Mouse (Mus musculus) thymus, postnatal 25 days (tissue): ENCODE data around the gene Rnf213.
"Not testable (repeated sequence)": the region's sequence is repeated elsewhere in the genome, so short reads cannot be mapped to it uniquely, and the experiment has no call there.

ENCODE experiments used
- DNase-seq: peaks from one replicate; pipeline ENCODE4 v3.0.0; 2022

The Rnf213 gene

DNA sequence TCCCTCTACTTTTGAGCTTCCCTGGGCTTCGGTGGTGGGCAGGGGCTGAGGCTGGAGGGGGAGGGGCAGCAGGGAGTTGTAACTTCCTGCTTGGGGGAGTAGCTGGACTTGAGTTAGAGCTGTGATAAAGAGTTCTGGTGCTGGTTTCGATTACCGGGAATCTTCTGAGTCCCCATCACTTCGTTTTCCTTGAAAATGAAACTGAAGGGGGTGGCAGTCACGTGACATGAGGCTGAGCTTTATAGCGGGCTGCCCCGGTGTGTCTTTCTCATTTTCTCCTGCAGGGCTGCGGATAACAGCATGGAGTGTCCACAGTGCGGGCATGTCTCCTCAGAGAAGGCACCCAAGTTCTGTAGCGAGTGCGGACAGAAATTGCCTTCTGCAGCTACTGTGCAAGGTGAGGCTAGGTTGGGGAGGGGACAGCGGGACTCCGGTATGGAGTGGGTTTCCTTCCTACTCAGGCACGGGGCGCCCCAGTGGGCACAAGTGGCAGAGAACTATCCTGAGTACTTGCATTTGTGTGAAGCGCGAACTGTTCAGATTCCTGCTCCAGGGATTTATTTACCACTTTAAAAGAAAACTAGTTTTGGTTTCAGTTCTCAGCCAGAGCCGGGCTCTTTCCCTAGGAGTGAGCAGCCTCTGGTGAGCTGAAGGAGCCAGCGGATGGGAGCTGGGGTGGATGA, at the start of gene Rnf213:
Gene Rnf213, plus strand, starts transcription at position 301 of the 683 bp plus-strand sequence.
- peak; percentile 76 for DNase-seq

DNA sequence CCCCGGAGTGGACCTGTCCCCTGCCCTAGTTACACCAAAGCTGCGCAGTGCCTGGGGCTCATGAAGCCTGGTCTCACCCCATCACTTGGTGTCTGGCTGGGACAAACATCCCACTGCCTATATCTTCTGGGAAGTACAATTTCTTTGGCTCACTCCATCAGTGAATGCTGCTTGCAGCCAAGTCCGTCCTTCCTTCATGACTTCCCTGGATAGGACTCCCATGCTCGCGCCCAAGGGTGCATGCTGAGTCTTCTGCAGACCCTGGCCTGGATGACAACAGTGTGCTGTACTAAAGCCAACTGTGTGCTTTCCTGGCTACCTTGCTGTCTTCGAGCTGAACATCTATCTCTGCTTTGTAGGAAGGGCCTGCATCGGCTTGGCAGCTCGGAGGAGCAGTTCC, 48.7 kb upstream of the Rnf213 start:
- no peak for DNase-seq

GRCm38 (mm10) chr11:119344865-119345264, 48.0 kb upstream of the Rnf213 start:
- DNase-seq, result peak; percentile 28

GRCm38 (mm10) chr11:119347125-119347524, 45.8 kb upstream of the Rnf213 start:
- DNase-seq, result no peak

DNA sequence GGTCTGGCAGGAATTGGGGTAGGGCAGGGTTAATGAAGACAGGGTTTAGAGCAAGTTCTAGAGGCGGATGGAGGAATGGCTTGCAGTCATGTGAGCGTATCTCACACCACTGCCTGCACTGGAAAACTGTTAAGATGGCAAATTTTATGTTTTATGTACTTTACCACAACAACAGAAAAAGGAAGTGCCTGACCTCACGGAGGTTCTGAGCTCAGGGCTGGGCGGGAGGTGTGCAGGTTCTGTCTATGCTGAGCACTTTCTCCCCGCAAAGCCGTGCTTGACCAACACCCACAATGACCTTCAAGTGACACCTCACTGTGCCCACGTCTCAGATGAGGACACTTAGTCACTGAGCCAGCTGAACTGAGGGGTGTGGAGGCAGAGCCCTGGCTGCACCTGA, 40.8 kb upstream of the Rnf213 start:
- no peak for DNase-seq

DNA sequence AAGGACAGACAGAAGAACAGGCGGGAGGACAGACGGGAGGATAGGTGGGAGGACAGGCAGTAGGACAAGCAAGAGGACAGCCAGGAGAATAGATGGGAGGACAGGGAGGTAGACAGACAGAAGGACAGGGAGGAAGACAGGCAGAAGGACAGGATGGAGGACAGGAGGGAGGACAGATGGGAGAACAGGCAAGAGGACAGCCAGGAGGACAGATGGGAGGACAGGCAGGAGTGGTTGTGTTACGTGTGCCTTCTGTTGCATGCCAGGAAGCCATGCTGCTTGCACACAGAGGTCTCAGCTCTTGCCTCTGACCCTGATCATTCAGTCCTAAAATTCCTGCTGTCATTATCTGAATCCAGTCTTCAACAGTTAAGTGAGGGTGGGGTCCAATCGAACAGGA, 39.0 kb upstream of the Rnf213 start:
- no peak for DNase-seq

- DNase-seq, result peak; percentile 25
Measured at GRCm38 (mm10) chr11:119354798-119355442, 38.0 kb upstream of the Rnf213 start.

GRCm38 (mm10) chr11:119355443-119356385, 37.2 kb upstream of the Rnf213 start, which contains the start of the genes Sgsh and Slc26a11:
Gene Sgsh (minus strand): TSS chr11:119355536.
Gene Slc26a11 (plus strand): TSS chr11:119355557.
- peak; percentile 75 for DNase-seq

GRCm38 (mm10) chr11:119359089-119359488, 33.8 kb upstream of the Rnf213 start:
- DNase-seq, result no peak

GRCm38 (mm10) chr11:119362769-119363533, 29.9 kb upstream of the Rnf213 start:
- DNase-seq, result no peak

DNA sequence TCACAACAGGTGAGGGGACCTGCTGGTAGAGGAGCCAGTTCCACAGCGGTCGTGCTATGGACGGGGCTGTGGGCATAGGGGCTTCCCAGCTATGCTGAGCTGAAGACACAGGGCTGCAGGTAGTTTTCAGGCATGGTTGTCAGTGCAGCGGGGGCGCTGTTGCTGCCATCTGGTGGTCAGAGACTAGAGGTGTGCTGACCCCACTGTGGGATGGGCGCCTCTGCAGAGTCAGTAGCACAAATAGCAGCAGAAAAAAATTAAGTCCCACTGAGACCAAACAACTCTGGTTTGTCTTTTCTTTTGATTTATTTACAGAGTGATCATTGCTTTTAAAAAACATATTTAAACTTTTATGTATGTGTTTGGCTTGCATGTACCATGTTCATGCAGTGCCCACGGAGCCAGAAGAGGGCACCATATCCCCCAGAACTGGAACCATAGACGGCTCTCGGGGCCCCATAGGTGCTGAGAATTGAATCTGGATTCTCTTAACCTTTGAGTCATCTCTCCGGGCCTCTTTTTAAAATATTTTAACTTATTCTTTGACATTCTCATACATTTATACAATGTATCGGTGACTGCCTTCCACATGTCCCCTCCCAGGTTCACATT, 29.3 kb upstream of the Rnf213 start:
- DNase-seq, result peak; percentile 77

- no peak for DNase-seq
Measured at GRCm38 (mm10) chr11:119375425-119375824, 17.5 kb upstream of the Rnf213 start.

- no peak for DNase-seq
Measured at GRCm38 (mm10) chr11:119377326-119377725, 15.6 kb upstream of the Rnf213 start.

GRCm38 (mm10) chr11:119378551-119378950, 14.3 kb upstream of the Rnf213 start:
- no peak for DNase-seq

DNA sequence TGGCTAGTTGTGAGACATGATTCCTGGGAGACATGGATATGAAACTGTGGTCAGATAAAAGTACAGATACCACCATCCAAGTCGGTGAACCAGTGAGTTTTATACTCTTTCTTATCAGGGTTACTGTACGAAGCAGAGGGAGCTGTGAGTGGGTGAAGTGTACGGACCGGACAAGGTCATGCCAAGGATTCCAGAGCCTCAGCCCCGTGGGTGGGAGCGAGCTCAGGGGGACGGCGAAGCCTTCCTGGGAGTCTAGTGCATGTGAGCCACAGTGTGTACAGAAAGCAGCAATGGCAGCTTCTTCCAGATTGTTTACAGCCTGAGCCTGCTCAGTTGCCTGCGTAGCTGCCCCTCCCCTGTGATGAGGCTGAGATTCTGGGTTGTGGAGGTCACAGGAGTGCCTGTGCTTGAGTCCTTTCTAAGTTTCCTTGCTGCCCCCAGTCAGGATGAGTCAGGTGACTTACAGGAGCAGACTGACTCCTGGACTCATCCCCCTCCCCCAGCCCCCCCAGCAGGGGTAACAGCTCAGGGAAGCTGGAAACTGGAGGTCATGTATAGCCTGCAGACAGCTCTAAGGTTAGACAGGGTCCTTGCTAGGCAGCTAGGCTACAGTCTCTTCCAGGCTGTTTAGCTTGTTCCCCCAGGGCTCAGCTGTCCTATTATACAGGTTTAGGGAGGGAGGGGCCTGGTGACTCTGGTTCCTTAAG, 11.1 kb upstream of the Rnf213 start:
- no peak for DNase-seq

DNA sequence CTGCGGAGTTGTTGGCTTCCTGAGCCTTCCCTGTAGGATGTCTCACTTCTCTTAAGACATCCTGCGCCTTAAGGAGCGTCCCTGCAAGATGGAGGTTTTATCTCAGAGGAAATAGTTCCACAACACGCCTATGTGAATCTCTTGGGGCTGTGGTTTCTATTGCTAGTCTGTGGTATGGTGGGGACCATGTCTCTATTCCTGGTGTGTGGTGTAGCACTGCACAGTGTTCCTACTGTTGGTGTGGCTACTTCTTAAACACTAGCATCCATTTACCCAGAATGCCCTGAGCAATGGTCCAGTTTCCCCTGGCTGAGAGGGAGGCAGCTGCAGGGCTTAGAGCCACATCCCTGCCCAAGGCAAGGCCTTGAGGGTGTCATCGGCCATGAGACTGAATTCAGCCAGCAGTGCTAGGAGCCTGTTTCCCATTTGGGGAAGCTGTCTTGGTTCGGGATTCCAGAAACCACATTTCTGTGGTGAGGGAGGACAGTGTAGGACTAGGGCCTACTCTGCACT, 10.5 kb upstream of the Rnf213 start:
- DNase-seq, result no peak

DNA sequence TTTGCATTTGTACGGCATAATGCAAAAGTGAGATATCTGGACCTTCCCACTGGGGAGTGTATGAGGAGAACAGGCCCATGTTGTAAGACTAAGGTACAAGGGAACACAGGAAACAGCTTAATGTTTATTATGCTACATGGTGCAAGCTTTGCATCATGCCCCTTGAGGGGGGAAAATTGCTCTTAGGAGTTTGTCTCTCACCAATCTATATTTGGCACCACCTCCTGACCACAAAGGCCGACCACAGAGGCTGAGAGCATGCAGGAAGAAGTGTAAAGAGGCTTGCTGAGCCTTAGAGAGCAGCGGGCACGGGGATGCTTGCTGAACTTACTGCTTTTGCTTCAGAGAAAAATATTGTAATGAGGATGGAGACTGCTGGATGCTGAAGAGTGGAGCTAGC, 8.0 kb upstream of the Rnf213 start:
- DNase-seq, result peak; percentile 78

DNA sequence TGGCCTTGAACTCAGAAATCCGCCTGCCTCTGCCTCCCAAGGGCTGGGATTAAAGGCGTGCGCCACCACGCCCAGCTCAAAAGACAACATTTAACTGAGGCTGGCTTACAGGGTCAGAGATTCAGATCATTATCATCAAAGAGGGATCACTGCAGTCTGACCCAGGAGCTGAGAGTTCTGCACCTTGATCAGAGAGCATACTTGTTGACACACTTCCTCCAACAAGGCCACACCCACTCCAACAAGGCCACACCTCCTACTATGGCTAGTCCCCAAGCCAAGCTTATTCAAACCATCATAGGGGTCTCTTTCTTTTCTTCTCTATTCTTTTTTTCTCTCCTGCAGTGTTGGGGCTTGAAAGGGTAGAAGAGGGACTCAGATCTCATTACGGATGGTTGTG, 6.6 kb upstream of the Rnf213 start:
- peak; percentile 28 for DNase-seq

DNA sequence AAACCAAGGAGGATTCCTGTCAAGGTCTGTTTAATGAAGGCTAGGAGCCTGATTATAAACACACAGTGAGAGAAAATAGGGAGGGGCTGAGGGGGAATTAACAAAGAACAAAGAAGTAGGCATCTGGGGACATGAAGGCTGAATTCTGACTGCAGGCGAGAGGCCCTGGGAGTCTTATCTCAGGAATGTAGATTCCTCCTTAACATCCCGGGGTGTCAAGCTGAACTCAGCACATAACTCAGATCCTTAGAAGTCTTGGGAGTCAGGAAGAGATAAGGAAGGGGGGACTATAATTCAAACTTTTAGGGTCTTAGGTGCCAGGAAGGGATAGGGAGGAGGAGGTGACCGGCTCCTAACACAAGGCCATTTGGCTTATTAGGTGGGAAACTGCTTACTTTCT, 5.6 kb upstream of the Rnf213 start:
- not testable (repeated sequence) for DNase-seq

DNA sequence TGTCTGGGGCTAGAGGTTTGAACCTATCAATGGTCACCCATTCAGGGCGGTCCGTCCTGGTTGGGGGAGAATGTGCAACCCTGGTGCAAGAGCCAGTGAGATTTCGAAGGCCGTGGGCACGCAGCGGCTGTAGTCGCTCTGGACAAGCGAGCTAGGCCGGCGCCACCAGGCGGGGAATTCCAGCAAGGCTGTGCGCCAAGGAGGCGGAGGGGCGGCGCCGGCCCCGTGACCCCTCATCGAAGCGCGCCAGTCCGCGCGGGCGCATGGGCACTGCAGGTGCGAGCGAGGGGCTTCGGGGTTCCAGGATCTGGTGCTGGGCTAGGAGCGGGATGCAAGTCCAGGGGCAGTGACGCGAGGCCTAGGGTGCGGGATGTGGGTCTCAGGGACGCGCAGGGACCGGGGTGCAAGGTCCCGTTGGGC, 3.0 kb upstream of the Rnf213 start:
- DNase-seq, result peak; percentile 45
